Mouse (Mus musculus) embryo, embryonic 11.5 days (tissue): ENCODE data around the gene Xpo4.

Source experiments
- DNase-seq: peaks from one replicate; pipeline ENCODE4 v3.0.0-alpha.2; 2012; ENCODE audit warnings: low read depth, low spot score

The Xpo4 gene

GRCm38 (mm10) chr14:57537261-57538015 lies 127.8 kb downstream of the Xpo4 start:
- DNase-seq: no peak

DNA sequence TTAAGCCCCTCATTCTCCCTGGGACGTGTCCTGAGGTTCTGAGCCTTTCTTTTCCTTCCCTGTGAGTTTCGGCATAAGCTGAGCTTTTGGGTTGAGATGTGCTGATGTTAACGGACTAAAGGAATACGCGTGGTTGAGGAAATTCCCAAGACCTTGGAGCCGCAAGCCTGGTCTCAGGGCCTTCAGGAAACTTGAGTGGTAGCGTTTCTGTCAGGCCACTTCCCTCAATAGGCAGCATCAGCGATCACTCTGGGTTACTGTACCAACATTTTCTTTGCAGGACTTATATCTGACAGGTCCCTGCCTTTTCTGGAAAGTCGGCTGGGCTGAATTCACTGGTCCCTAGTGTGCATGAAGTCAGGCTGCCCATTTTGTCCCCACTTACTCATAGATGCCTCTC lies 128.4 kb downstream of the Xpo4 start:
- no peak for DNase-seq

DNA sequence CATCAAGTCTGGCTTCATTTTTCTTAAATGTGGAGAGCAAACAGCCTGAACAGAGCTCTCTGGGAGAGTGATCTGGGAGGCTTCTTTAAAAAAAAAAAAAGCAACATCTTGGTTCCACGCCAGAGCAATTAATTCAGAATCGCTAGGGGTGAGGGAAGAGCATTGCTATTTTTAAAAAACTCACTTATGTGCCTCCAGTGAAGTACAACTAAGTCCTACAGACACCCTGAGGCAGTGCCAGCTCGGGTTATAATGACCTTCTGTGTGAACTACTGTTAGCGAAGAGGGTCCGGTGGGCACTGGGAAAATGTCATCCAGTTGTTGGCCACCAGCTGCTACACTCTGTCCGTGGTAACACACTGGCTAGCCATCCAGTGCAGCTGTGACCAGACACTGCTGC lies 129.6 kb downstream of the Xpo4 start:
- DNase-seq: no peak

DNA sequence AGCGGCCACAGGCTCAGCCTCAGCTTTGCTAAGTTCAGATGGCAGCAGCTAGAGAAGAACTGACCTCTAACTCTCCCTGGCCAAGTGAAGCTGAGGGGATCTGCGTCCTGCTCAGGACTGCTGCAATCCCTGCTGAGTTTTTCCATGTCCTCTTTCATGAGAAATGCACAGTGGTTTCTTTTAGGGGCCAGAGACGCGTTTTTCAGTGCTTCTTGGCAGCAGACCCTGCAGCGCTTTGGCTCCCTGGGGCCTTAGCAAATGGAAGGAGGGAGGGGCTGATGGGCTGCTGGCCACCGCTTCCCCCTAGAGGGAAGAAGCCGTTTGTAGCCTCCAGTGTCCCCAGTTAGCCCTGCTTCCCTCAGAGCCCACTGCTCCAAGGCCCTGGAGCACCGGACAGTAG lies 130.3 kb downstream of the Xpo4 start:
- no peak for DNase-seq

- DNase-seq: no peak
These were observed 130.9 kb downstream of the Xpo4 start for GRCm38 (mm10) chr14:57534346-57534745.

- DNase-seq: no peak
These were observed 131.4 kb downstream of the Xpo4 start for GRCm38 (mm10) chr14:57533841-57534240.

- no peak for DNase-seq
These were observed 132.0 kb downstream of the Xpo4 start for GRCm38 (mm10) chr14:57533214-57533613.

DNA sequence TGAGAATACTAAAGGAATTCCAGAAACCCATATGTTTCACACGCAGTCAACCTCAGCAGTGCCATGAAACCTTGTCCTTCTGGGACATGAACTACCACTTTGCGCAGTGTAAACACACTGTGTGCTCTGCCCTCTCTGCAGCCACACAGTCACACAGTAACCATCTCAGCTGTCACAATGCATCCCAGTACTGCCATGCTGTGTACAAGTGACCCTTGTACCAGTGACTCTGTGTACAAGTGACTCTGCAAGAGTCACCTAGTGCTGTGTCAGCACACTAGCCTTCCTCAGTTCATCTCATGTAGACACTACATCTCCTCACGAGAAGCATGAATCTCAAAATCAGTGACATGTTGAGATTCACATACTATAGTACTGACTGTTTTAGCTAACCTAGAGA lies 132.7 kb downstream of the Xpo4 start:
- no peak for DNase-seq

GRCm38 (mm10) chr14:57529786-57530515 lies 135.3 kb downstream of the Xpo4 start:
- DNase-seq: no peak

- no peak for DNase-seq
These were observed 136.0 kb downstream of the Xpo4 start for GRCm38 (mm10) chr14:57529086-57529785.

GRCm38 (mm10) chr14:57527598-57527997 lies 137.6 kb downstream of the Xpo4 start:
- DNase-seq: no peak
